Mouse (Mus musculus) heart, embryonic 13.5 days (tissue): ENCODE measurements at regions not wholly inside any gene's neighbourhood (a gene's known extent, or its start where the extent isn't known, plus 50 kb on each side); places are given as distances from the start of the nearest gene placed in this dataset.
"Not testable (repeated sequence)": the region's sequence is repeated elsewhere in the genome, so short reads cannot be mapped to it uniquely, and the experiment has no call there.

Experiments used
- ATAC-seq: fragments of 200-750 bp; cut with Nextera tagmentation; 2 replicates; pipeline ENCODE4 v1.8.0; 2017; ENCODE audit warnings: moderate TSS enrichment; ENCODE audit not compliant: insufficient number of reproducible peaks, low FRiP score, low TSS enrichment; ENCODE audit errors: extremely low read depth
- H3K27ac ChIP-seq: fragments of 300-500 bp; sonication (generic); replicated peaks from 2 replicates; pipeline ENCODE4 v1.5.1; 2015; ENCODE audit warnings: moderate library complexity, mild to moderate bottlenecking, inconsistent platforms
- H3K27me3 ChIP-seq: fragments of 300-500 bp; sonication (generic); replicated peaks from 2 replicates; pipeline ENCODE4 v1.6.1; 2015; ENCODE audit warnings: mild to moderate bottlenecking, inconsistent platforms
- H3K36me3 ChIP-seq: fragments of 300-500 bp; sonication (generic); 2 replicates; pipeline ENCODE4 v1.6.1; 2015; ENCODE audit warnings: mild to moderate bottlenecking, inconsistent platforms
- H3K4me1 ChIP-seq: fragments of 300-500 bp; sonication (generic); 2 replicates; pipeline ENCODE4 v1.6.1; 2015; ENCODE audit warnings: inconsistent platforms
- H3K4me2 ChIP-seq: fragments of 300-500 bp; sonication (generic); 2 replicates; pipeline ENCODE4 v1.6.1; 2015; ENCODE audit warnings: inconsistent platforms, mild to moderate bottlenecking, moderate library complexity
- H3K4me3 ChIP-seq: fragments of 300-500 bp; sonication (generic); 2 replicates; pipeline ENCODE4 v1.5.1; 2015; ENCODE audit warnings: moderate library complexity, mild to moderate bottlenecking, inconsistent platforms
- H3K9ac ChIP-seq: fragments of 300-500 bp; sonication (generic); 2 replicates; pipeline ENCODE4 v1.6.1; 2015; ENCODE audit warnings: inconsistent platforms, mild to moderate bottlenecking, moderate library complexity
- H3K9me3 ChIP-seq: fragments of 300-500 bp; sonication (generic); 2 replicates; pipeline ENCODE4 v1.6.1; 2016; ENCODE audit warnings: inconsistent platforms
- WGBS: fragments of 180-500 bp; shearing (Covaris S2); methylation state at CpG from one replicate; pipeline ENCODE4 v1.1.7; 2015; ENCODE audit warnings: mixed read lengths; 5-methylcytosine and 5-hydroxymethylcytosine counted together

- Histone ChIP-seq H3K4me1 (no peaks in the 10 kb centered on the region), H3K4me2 (no peak overlapping the region), H3K27me3 (no peaks in the 10 kb centered on the region), H3K27ac (no peak overlapping the region), H3K4me3 (no peak overlapping the region), H3K36me3 (no peaks in the 10 kb centered on the region), H3K9me3 (0 out of 2 replicates have a peak, but pooled peaks cover 3% of the 10 kb centered on the region), H3K9ac (no peak overlapping the region)
- 75% methylated on average over 5 of the region's 5 CpGs for WGBS
- ATAC-seq = no peak
Observed at GRCm38 (mm10) chr11:7796373-7796772, 582.6 kb upstream of the Igfbp3 start.

GRCm38 (mm10) chr11:7794206-7794605 lies 580.5 kb upstream of the Igfbp3 start:
- Histone ChIP-seq H3K36me3 (no peaks in the 10 kb centered on the region), H3K9ac (no peak overlapping the region), H3K27ac (no peak overlapping the region), H3K4me2 (no peak overlapping the region), H3K4me3 (no peak overlapping the region), H3K27me3 (no peaks in the 10 kb centered on the region), H3K4me1 (no peaks in the 10 kb centered on the region), H3K9me3 (0 out of 2 replicates have a peak, but pooled peaks cover 3% of the 10 kb centered on the region)
- ATAC-seq = no peak
- WGBS = 24% methylated on average over 1 of the region's 1 CpGs

- H3K9ac ChIP-seq = no peak overlapping the region
Observed at GRCm38 (mm10) chr11:7780476-7781112, 566.9 kb upstream of the Igfbp3 start.

DNA sequence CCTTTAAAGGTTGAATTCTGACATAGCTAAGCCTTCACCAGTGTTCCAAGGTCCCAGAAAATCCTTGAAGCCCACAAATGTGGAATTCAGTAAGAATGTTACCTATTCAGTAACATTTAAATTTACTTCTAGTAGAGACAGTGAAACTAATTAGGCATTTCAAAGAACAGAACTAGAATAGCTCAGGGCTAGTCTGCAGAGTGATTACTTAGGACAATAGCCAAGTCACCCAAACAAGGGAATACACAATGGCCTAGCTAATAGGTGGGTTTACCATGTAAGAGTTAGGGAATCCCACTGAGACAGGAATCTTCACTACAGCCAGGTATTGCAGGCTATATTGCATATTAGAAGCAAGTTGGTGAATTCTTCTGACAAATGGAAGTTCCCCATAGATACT lies 561.6 kb upstream of the Igfbp3 start:
- not testable (repeated sequence) for H3K4me2 ChIP-seq, H3K27ac ChIP-seq, H3K4me3 ChIP-seq, H3K9ac ChIP-seq, H3K36me3 ChIP-seq, H3K27me3 ChIP-seq, H3K4me1 ChIP-seq, H3K9me3 ChIP-seq, ATAC-seq

More at GRCm38 (mm10) chr11:7780476-7781112, 566.9 kb upstream of the Igfbp3 start:
- Histone ChIP-seq H3K27me3 (no peaks in the 10 kb centered on the region), H3K4me2 (no peak overlapping the region), H3K4me3 (no peak overlapping the region), H3K27ac (no peak overlapping the region), H3K36me3 (no peaks in the 10 kb centered on the region), H3K4me1 (no peaks in the 10 kb centered on the region), H3K9me3 (no peaks in the 10 kb centered on the region)
- ATAC-seq = no peak
- 67% methylated on average over 8 of the region's 8 CpGs for WGBS

DNA sequence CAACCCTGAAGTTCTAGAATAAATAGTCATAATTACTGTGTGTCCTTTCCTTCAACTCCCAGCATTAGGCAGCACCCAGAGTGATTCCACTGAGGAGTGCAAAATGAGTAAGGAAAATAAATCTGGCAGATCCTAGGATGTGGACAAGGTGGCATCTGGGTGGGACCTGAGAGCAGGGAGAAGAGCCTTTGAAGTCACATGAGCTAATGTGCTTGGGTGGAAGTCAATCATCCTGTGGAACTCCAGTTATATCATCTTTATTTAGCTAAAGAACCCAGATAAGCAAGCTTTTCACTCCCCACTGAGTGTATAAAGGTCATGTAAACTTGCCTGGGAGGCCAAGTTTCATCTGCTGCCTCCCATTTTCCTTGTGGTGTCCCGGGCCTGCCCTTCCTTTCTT lies 551.6 kb upstream of the Igfbp3 start:
- Histone ChIP-seq H3K9me3 (no peaks in the 10 kb centered on the region), H3K36me3 (no peaks in the 10 kb centered on the region), H3K27me3 (no peaks in the 10 kb centered on the region), H3K27ac (no peak overlapping the region), H3K4me2 (no peak overlapping the region), H3K4me1 (no peaks in the 10 kb centered on the region), H3K4me3 (no peak overlapping the region), H3K9ac (no peak overlapping the region)
- no peak for ATAC-seq
- 37% methylated on average over 1 of the region's 1 CpGs for WGBS

DNA sequence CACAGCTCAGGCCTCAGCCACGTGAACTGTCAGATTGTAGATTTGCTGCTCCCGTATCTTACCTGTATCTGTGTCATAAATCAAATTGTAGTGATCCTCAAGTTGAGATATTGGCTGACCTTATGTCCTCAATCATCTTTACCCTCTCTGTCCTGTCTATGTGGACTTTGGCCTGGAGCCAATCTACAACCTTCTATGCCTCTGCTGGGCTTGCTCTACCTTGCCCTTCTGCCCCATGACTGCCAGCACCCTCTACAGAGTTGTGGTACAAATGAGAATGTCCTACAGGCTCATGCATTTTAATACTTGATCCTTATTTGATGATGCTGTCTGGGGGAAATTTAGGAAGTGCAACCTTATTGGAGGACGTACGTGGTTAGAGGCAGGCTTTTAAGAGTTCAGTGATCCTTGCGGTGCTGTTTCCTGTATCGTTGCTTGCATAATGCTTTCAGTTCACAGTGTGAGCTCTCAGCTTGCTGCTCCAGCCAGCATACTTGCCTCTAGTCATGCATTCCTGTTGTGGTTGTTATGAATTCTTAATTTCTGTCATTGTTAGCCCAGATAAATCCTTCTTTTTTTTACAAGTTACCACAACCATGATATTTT lies 545.2 kb upstream of the Igfbp3 start:
- Histone ChIP-seq H3K27me3 (no peaks in the 10 kb centered on the region), H3K9me3 (no peaks in the 10 kb centered on the region), H3K4me1 (no peaks in the 10 kb centered on the region), H3K4me3 (no peak overlapping the region), H3K9ac (no peak overlapping the region), H3K4me2 (no peak overlapping the region), H3K36me3 (no peaks in the 10 kb centered on the region), H3K27ac (no peak overlapping the region)
- WGBS = 73% methylated on average over 6 of the region's 6 CpGs
- ATAC-seq = no peak
